Mouse (Mus musculus) kidney, embryonic 16.5 days (tissue): ENCODE measurements around the gene Calca. TPM values are rescaled to one million over a fixed set of nuclear protein-coding genes. Genes with fewer than 3 reads are reported as not detected.

Experiments
- ATAC-seq: fragments of 200-750 bp; cut with Nextera tagmentation; 2 replicates; pipeline ENCODE4 v1.8.0; 2017; ENCODE audit warnings: moderate TSS enrichment; ENCODE audit not compliant: low FRiP score, low TSS enrichment
- H3K27ac ChIP-seq: fragments of 300-500 bp; sonication (generic); 2 replicates; pipeline ENCODE4 v1.5.1; 2014; ENCODE audit warnings: low read length
- H3K27me3 ChIP-seq: fragments of 300-500 bp; sonication (generic); 2 replicates; pipeline ENCODE4 v1.6.1; 2014; ENCODE audit warnings: low read length, control low read depth, mixed read lengths; ENCODE audit not compliant: insufficient read depth
- H3K36me3 ChIP-seq: fragments of 300-500 bp; sonication (generic); 2 replicates; pipeline ENCODE4 v1.6.1; 2014; ENCODE audit warnings: low read length, control low read depth, mixed read lengths; ENCODE audit not compliant: insufficient read depth
- H3K4me1 ChIP-seq: fragments of 300-500 bp; sonication (generic); 2 replicates; pipeline ENCODE4 v1.6.1; 2014; ENCODE audit warnings: low read length, control low read depth, mixed read lengths; ENCODE audit not compliant: insufficient read depth
- H3K4me2 ChIP-seq: fragments of 300-500 bp; sonication (generic); replicated peaks from 2 replicates; pipeline ENCODE4 v1.6.1; 2014; ENCODE audit warnings: low read depth, low read length
- H3K4me3 ChIP-seq: fragments of 300-500 bp; sonication (generic); 2 replicates; pipeline ENCODE4 v1.5.1; 2014; ENCODE audit warnings: mild to moderate bottlenecking, low read length
- H3K9ac ChIP-seq: fragments of 300-500 bp; sonication (generic); replicated peaks from 2 replicates; pipeline ENCODE4 v1.6.1; 2014; ENCODE audit warnings: low read length
- H3K9me3 ChIP-seq: fragments of 300-500 bp; sonication (generic); 2 replicates; pipeline ENCODE4 v1.6.1; 2016; ENCODE audit warnings: low read length, control low read depth
- WGBS: fragments of 180-500 bp; shearing (Covaris S2); extraction: QIAGEN DNeasy Blood & Tissue Kit; methylation state at CpG from one replicate; pipeline ENCODE4 v1.1.7; 2014; 5-methylcytosine and 5-hydroxymethylcytosine counted together
- polyA plus RNA-seq: library from polyadenylated mRNA; unstranded; fragments of >200 nt; fragmentation: Nextera tagmentation; extraction: Ambion mirVana; gene quantifications from 2 replicates; pipeline ENCODE4 v1.2.1, GENCODE M21; 2015

Calca gene
- polyA plus RNA-seq, 1 experiment from 2014 or later = 1.7 TPM

DNA sequence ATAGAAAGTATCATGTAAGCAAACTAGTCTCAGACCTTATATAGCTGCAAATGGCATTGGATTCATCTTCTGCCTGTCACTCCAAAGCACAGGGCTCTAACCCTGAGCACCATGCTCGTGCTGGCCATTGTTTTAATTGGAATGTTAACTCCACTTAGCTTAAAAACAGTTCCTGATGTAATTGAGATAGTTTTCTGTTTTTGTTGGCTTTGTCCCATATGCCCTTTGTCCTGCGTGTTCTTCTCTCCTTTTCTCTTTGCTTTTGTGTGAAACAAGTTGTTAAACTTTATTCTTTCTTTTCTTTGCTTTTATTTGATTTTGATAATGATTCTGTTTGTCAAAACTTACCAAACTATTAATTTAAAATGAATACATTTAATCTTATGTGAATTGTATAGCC lies 53.7 kb downstream of the Calca start:
- WGBS = 35% methylated on average over 2 of the region's 2 CpGs

More for the DNA sequence above, 53.7 kb downstream of the Calca start:
- H3K36me3 ChIP-seq = no peaks in the 10 kb centered on the region
- no peak for ATAC-seq
- H3K9ac ChIP-seq = no peak overlapping the region
- no peak overlapping the region for H3K4me2 ChIP-seq
- H3K4me3 ChIP-seq = no peak overlapping the region
- H3K9me3 ChIP-seq = no peaks in the 10 kb centered on the region
- H3K27me3 ChIP-seq = no peaks in the 10 kb centered on the region
- H3K27ac ChIP-seq = no peak overlapping the region
- H3K4me1 ChIP-seq = 0 out of 2 replicates have a peak, but pooled peaks cover 2% of the 10 kb centered on the region

Other genes starting within 250 kb of the Calca start
- gene Pde3b, start 221.1 kb downstream of the Calca start, polyA plus RNA-seq = 3.2 and 3.5 TPM in 2 replicates
- 1.4 and 1.6 TPM in 2 replicates for gene Cyp2r1, start 73.4 kb downstream of the Calca start, polyA plus RNA-seq
- 0.16 and 0.44 TPM in 2 replicates for gene Calcb, start 82.3 kb upstream of the Calca start, polyA plus RNA-seq
- 3.4 and 4.9 TPM in 2 replicates for gene Insc, start 107.3 kb upstream of the Calca start, polyA plus RNA-seq